Mouse (Mus musculus): ENCODE results near the gene Rfc3.
"Not testable (repeated sequence)": the region's sequence is repeated elsewhere in the genome, so short reads cannot be mapped to it uniquely, and the experiment has no call there.

Gene Rfc3

DNA sequence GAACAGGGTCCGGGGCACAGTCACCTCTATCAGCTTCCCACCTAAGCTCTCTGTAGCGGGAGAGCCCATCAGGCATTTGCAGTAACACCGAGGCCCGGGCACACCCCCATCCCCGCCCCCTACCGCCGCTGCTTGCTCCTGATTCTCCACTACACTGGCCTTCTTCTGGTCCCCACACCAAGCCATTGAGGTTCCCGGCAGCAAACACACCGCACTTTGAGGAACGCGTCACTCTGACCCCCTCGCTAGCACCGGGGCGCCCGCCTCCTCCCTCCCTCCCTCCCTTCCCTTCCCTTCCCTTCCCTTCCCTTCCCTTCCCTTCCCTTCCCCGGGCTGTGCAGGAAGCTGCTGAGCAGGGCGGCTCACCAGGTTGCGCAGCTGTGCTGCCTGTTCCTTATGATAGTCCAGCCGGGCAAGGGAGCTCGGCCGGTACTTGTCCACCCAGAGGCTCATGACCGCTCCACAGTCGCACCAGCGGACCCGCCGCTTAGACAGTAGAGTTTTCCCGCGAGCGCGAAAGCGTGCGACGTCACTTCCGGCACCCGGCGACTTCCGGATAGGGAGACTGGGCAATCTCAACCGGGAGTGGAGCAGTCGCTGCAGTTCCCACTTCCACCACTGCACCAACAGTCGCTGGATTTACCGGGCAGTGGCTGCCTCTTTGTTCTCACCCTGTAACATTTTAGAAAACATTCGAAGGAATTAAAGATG is at the start of gene Rfc3:
Rfc3 (minus strand) TSS at position 543 of the 711 bp plus-strand sequence.
- peak; percentile 95 for DNase-seq (ENCODE audit: low read depth, low spot score)
- Histone ChIP-seq H3K36me3 (ENCODE audit: control insufficient read depth, insufficient read depth, low read length, poor library complexity, severe bottlenecking) (0 out of 2 replicates have a peak, but pooled peaks cover 1% of the 10 kb centered on the region), H3K27me3 (ENCODE audit: control insufficient read depth, insufficient read depth, low read length, poor library complexity, severe bottlenecking) (no peaks in the 10 kb centered on the region)

DNA sequence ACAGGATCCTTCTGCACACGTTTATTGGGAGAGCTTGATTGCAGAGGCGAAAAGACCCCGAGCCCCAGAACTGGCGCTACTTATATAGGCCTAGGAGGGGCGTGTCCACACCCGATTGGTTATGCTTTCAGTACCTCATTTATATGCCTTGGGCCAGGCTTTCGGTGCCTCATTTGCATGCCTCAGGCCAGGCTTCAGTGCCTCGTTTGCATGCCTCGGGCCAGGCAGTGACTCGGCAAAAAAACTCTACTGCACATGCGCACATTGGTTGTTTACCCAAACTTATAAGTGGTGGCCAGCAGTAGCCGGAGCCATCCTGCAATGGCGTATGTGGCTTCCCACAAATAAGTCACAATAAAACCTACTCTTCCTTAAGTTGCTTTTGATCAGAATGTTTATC is 42.6 kb upstream of the Rfc3 start:
- not testable (repeated sequence) for H3K27me3 ChIP-seq (ENCODE audit: control insufficient read depth, insufficient read depth, low read length, poor library complexity, severe bottlenecking); H3K36me3 ChIP-seq (ENCODE audit: control insufficient read depth, insufficient read depth, low read length, poor library complexity, severe bottlenecking); DNase-seq (ENCODE audit: low read depth, low spot score)

DNA sequence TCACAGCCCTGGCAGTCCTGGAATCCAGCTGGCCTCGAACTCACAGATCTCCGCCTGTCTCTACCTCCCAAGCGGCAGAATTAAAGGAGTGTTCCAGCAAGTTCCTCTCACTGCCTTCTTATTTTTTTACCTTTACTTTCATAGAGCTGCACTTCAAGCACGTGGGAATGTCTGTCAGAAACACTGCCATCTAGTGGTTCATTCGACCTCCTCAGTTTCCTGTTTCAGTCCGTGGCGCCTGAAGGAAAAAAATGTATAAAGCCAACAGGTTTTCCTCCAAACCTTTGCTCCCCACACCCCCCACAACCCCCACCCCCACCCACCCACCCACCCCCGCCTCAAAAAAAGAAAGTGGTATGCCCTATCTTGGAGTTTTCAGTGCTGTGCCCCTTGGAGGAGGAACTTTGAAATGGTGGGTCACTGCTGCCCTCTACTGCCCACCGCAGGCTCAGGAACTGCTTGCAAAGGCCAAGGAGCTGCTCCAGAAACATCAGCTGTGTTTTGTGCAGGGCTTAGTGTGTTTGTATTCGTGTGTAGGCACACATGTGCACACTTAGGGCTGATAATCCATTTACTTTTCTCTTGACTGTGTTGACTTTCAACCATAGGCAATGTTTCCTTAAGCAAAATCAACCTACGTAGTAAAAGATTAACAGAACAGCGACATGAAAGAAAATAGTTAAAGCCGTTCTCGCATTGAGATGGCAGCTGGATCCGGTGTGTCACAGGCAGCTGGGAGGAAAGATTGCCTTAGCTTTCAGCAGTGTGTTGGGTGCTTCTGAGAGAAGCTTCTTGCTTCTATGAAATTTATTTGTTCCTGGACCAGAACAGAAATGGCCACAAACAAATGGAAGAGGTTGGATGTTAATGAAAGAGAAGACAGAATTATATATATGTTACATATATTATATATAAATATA is 35.8 kb upstream of the Rfc3 start:
- DNase-seq (ENCODE audit: low read depth, low spot score) = peak; percentile 89
- H3K27me3 ChIP-seq (ENCODE audit: control insufficient read depth, insufficient read depth, low read length, poor library complexity, severe bottlenecking) = no peaks in the 10 kb centered on the region

DNA sequence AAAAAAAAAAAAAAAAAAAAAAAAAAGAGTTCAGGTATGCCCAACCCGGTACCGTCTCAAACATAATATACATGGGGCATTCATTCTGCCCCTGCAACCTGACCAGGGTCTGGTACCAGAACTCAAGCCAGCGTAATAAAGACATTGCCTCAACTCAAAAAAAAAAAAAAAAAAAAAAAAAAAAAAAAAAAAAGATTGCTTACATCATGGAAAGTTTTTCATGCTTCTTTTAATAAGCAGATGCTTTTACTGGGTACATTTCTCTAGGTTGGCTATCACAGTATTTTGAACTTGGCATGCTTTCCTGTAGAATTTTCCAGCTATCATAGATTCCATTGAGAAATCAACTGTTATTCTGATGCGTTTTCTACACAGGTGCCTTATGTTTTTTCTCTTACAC is 11.2 kb upstream of the Rfc3 start:
- Histone ChIP-seq H3K36me3 (ENCODE audit: control insufficient read depth, insufficient read depth, low read length, poor library complexity, severe bottlenecking) (no peaks in the 10 kb centered on the region), H3K27me3 (ENCODE audit: control insufficient read depth, insufficient read depth, low read length, poor library complexity, severe bottlenecking) (no peaks in the 10 kb centered on the region)

More for the DNA sequence above, 35.8 kb upstream of the Rfc3 start:
- H3K36me3 ChIP-seq (ENCODE audit: control insufficient read depth, insufficient read depth, low read length, poor library complexity, severe bottlenecking) = no peaks in the 10 kb centered on the region

DNA sequence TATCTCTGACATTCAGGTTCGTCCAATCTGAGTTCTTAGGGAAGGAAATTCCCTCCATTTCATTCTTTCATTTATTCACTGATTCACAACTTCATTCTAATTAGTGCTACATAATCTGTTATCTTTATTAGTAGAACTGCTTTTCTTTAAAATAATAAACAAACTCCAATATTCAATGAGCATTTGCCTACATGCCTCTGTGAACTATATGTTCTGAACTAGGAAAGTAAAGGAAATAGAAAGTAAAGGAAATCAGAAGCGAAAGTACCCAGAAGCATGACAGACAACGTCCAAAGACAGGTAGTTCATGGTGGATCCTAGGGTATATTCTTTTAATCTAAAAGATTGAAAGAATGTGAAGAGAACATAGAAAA is 356 bp upstream of the Rfc3 start:
- H3K27me3 ChIP-seq (ENCODE audit: control insufficient read depth, insufficient read depth, low read length, poor library complexity, severe bottlenecking) = no peaks in the 10 kb centered on the region
- 0 out of 2 replicates have a peak, but pooled peaks cover 1% of the 10 kb centered on the region for H3K36me3 ChIP-seq (ENCODE audit: control insufficient read depth, insufficient read depth, low read length, poor library complexity, severe bottlenecking)
- no peak for DNase-seq (ENCODE audit: low read depth, low spot score)

More for the DNA sequence above, 11.2 kb upstream of the Rfc3 start:
- DNase-seq (ENCODE audit: low read depth, low spot score) = no peak

DNA sequence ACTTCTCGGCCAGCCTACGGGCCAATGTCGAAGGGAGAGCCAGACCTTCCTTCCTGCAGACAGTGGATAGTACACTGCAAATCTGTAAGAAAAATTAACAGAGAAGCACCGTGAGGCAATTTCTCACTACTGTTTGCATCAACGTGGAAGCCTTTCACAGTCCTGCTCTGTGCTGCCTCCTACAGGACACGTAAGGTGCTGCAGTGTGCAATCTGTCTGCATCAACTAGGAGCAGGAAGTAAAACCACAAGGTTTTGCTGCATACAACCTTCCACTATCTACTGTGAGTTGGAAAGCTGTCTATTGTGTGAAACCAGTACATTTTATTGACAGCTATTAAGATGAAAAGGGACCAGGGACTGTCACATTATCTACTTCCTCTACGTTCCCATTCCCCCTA is 6.2 kb downstream of the Rfc3 start:
- peak; percentile 52 for DNase-seq (ENCODE audit: low read depth, low spot score)
- Histone ChIP-seq H3K27me3 (ENCODE audit: control insufficient read depth, insufficient read depth, low read length, poor library complexity, severe bottlenecking) (no peaks in the 10 kb centered on the region), H3K36me3 (ENCODE audit: control insufficient read depth, insufficient read depth, low read length, poor library complexity, severe bottlenecking) (peaks cover 7% of the 10 kb centered on the region)

DNA sequence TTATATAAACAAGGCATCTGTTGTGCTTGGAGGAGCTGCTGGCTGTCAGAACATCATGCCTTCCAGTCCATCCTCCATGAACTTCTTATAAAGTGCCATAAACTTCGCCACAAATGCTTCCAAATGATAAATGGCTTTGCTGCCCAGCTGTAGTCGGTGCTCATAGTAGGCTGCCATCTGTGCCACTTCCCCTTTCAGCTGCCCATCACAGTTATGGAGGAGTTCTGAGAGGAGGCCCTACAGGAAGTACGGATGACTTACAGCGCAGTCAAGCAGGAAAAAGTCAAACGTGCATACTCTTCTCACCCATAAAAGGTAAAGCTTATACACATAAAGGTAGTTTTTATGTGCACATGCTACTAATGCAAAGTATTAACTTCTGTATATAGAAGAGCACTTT is 8.2 kb downstream of the Rfc3 start:
- Histone ChIP-seq H3K36me3 (ENCODE audit: control insufficient read depth, insufficient read depth, low read length, poor library complexity, severe bottlenecking) (peaks cover 6% of the 10 kb centered on the region), H3K27me3 (ENCODE audit: control insufficient read depth, insufficient read depth, low read length, poor library complexity, severe bottlenecking) (no peaks in the 10 kb centered on the region)
- peak; percentile 87 for DNase-seq (ENCODE audit: low read depth, low spot score)

DNA sequence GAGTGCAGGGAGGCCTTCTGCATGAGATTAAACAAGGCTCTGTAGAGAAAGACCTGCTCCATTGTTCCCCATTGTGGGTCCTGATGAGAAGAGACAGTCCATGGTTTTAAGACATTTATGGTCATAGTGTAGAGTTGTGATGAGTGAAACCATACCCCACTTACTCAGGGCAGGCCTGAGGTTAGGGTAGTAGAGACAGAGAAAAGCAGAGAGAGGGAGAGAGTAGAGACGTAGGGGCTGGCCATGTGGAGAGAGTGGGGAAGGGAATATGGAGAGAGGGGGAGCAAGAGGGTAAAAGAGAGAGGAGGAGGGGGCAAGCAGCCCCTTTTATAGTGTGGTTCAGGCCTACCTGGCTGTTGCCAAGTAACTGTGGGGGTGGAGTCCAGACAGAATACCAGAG is 8.9 kb downstream of the Rfc3 start:
- no peaks in the 10 kb centered on the region for H3K27me3 ChIP-seq (ENCODE audit: control insufficient read depth, insufficient read depth, low read length, poor library complexity, severe bottlenecking)
- no peak for DNase-seq (ENCODE audit: low read depth, low spot score)
- H3K36me3 ChIP-seq (ENCODE audit: control insufficient read depth, insufficient read depth, low read length, poor library complexity, severe bottlenecking) = peaks cover 6% of the 10 kb centered on the region

DNA sequence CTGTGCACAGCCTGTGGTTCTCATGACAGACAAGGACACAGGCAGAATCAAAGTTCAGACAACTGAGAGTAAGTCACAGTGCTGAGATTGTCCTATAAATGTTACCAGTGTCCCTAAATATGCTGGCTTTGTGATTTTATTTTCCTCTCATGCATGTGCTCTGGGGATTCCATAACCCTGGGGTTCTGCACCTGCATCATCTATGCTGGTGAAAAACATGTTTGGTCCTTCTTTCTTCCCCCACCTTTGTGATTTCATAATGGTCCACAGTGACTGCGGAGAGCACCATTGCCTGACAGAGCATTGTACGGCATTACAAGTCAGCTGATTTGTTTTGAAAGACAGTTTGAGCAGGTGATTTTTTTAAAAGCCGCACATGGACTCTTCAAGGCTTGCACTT is 45.1 kb downstream of the Rfc3 start, which contains the start of gene Vmn2r18:
Vmn2r18 (minus strand) TSS at position 101 of the 400 bp plus-strand sequence.
- DNase-seq (ENCODE audit: low read depth, low spot score) = no peak
- Histone ChIP-seq H3K27me3 (ENCODE audit: control insufficient read depth, insufficient read depth, low read length, poor library complexity, severe bottlenecking) (no peaks in the 10 kb centered on the region), H3K36me3 (ENCODE audit: control insufficient read depth, insufficient read depth, low read length, poor library complexity, severe bottlenecking) (no peaks in the 10 kb centered on the region)

DNA sequence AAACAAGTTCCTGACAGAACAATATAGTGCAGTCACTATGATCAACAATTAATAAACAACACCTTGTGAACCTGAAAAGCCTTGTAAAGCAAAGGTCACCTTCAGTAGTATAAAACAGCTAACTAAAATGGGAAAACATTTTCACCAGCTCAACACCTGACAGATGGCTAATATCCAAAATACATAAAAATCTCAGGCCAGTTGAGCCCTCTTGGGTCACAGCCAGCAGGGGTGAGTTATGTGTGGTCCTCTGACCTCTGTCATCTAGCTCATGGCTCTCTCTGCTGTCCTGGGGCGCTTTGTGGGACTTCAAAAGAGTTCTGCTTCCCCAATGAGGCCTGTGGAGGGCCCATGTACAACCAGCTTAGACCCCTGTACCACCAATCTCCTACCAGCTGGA is 49.3 kb downstream of the Rfc3 start:
- no peak for DNase-seq (ENCODE audit: low read depth, low spot score)
- Histone ChIP-seq H3K27me3 (ENCODE audit: control insufficient read depth, insufficient read depth, low read length, poor library complexity, severe bottlenecking) (no peaks in the 10 kb centered on the region), H3K36me3 (ENCODE audit: control insufficient read depth, insufficient read depth, low read length, poor library complexity, severe bottlenecking) (no peaks in the 10 kb centered on the region)
